8 mouse cellular contexts compared by ENCODE assay signal in genomic region chr9:95525961-95526360, GRCm38 (mm10). TPM values are rescaled to one million over a fixed set of nuclear protein-coding genes. Genes with fewer than 3 reads are reported as not detected.
DNase-seq lines count a peak whose midpoint lies in the region; ATAC-seq and TF ChIP-seq lines count a peak whose summit lies in the region.

No protein-coding gene starts in this region.

- no peak overlapping the region for H3K4me2 ChIP-seq in heart, embryonic 12.5 days
- H3K4me2 ChIP-seq in liver, embryonic 14.5 days (ENCODE audit: low read depth): no peak overlapping the region

- no peak for TF ChIP-seq EP300 in liver, embryonic 14.5 days (IDR thresholded peaks at IDR 0.05; ENCODE audit: low read depth)

- no peak for ATAC-seq in heart, embryonic 12.5 days (ENCODE audit: insufficient number of reproducible peaks, low FRiP score)
- no peak for ATAC-seq in liver, embryonic 14.5 days (ENCODE audit: insufficient read depth)

- peak; percentile 92 for DNase-seq in heart, adult 11 months
- peak; percentile 51 for DNase-seq in A20 (ENCODE audit: low read depth, low spot score)
- peak; percentile 84 for DNase-seq in cerebellum, adult 8-10 months
- DNase-seq in heart, postnatal 4 days: peak; percentile 70
- DNase-seq in liver, embryonic 14.5 days (ENCODE audit: low read depth in 3 of 3, low spot score in 3 of 3): no peak
- DNase-seq in testis, postnatal 10 days (ENCODE audit: low spot score): peak; percentile 50
- no peak for DNase-seq in left cerebral cortex, adult 18-20 months (ENCODE audit: low spot score in 2 of 2)

- H3K4me3 ChIP-seq in heart, embryonic 12.5 days: no peak overlapping the region
- no peak overlapping the region for H3K4me3 ChIP-seq in liver, embryonic 14.5 days (ENCODE audit: insufficient read depth in 1 of 2, low read depth in 2 of 2, low read length in 2 of 2)

- peaks cover 6% of the 10 kb centered on the region; the same call in 1 of the 2 replicates for H3K4me1 ChIP-seq in heart, embryonic 12.5 days (replicated peaks)
- peaks cover 0 to 7% of the 10 kb centered on the region in 2 experiments; a peak in 3 of 4 replicates for H3K4me1 ChIP-seq in liver, embryonic 14.5 days (replicated peaks; ENCODE audit: control insufficient read depth in 2 of 2, insufficient read depth in 2 of 2, low read length in 1 of 2)

- no peaks in the 10 kb centered on the region for H3K27me3 ChIP-seq in heart, embryonic 12.5 days (replicated peaks)
- no peaks in the 10 kb centered on the region for H3K27me3 ChIP-seq in liver, embryonic 14.5 days (ENCODE audit: control insufficient read depth, insufficient read depth, low read length)

- H3K36me3 ChIP-seq in heart, embryonic 12.5 days: no peaks in the 10 kb centered on the region
- no peaks in the 10 kb centered on the region for H3K36me3 ChIP-seq in liver, embryonic 14.5 days (replicated peaks; ENCODE audit: control insufficient read depth, insufficient read depth, low read depth)

- no peak overlapping the region for H3K27ac ChIP-seq in heart, embryonic 12.5 days (ENCODE audit: poor library complexity, severe bottlenecking)
- H3K27ac ChIP-seq in liver, embryonic 14.5 days: no peak overlapping the region

- peak; percentile 71 for TF ChIP-seq CTCF in liver, embryonic 14.5 days (IDR thresholded peaks at IDR 0.05; ENCODE audit: low read depth)

- H3K9ac ChIP-seq in heart, embryonic 12.5 days: no peak overlapping the region
- H3K9ac ChIP-seq in liver, embryonic 14.5 days (replicated peaks): no peak overlapping the region

- H3K9me3 ChIP-seq in heart, embryonic 12.5 days (replicated peaks): no peaks in the 10 kb centered on the region
- no peaks in the 10 kb centered on the region for H3K9me3 ChIP-seq in liver, embryonic 14.5 days (ENCODE audit: control insufficient read depth, low read length)

- WGBS in heart, embryonic 12.5 days: 19% methylated on average over 2 of the region's 2 CpGs
- WGBS in liver, embryonic 14.5 days (ENCODE audit: insufficient replicate concordance): 20% methylated on average over 2 of the region's 2 CpGs

RNA-seq across cellular contexts. Expression of gene U2surp, which starts 14.2 kb away (rescaled TPM):
- 99.9 and 101 TPM in 2 replicates for polyA plus RNA-seq in heart, embryonic 12.5 days (2016; fragmentation: Nextera tagmentation; extraction: Ambion mirVana)
- total RNA-seq in heart, postnatal 4 days (2021): 10 to 100 TPM; 56.5 to 57.9 TPM
- 5.5 and 12.4 TPM in 2 replicates for polyA plus RNA-seq in liver, embryonic 14.5 days (2012; rRNA removed)
- polyA plus RNA-seq in liver, embryonic 14.5 days (2014; fragmentation: Nextera tagmentation; extraction: Ambion mirVana): 57.4 and 67.2 TPM in 2 replicates
- total RNA-seq in left cerebral cortex, adult 18-20 months (2021): 10 to 100 TPM; 59.8 to 61.0 TPM

RNA-seq across cellular contexts. Expression of gene Paqr9, which starts 33.5 kb away (rescaled TPM):
- 0.85 and 0.89 TPM in 2 replicates for polyA plus RNA-seq in heart, embryonic 12.5 days (2016; fragmentation: Nextera tagmentation; extraction: Ambion mirVana)
- 10 to 100 TPM; 35.1 to 37.6 TPM for total RNA-seq in heart, postnatal 4 days (2021)
- polyA plus RNA-seq in liver, embryonic 14.5 days (2012; rRNA removed): 11.9 and 12.2 TPM in 2 replicates
- polyA plus RNA-seq in liver, embryonic 14.5 days (2014; fragmentation: Nextera tagmentation; extraction: Ambion mirVana): 7.5 and 10.7 TPM in 2 replicates
- total RNA-seq in left cerebral cortex, adult 18-20 months (2021): 10 to 100 TPM; 31.8 to 32.1 TPM

Comparison
In these comparisons a context has a peak if more than half of its experiments do, and no peak if none do; other contexts are left out.
1. DNase-seq: peak in heart, adult 11 months (single experiment), A20 (single experiment), cerebellum, adult 8-10 months (single experiment), heart, postnatal 4 days (single experiment) and testis, postnatal 10 days (single experiment); none in liver, embryonic 14.5 days (0 of 3) and left cerebral cortex, adult 18-20 months (0 of 2).